15 mouse cellular contexts compared by ENCODE assay signal in the genomic region with DNA sequence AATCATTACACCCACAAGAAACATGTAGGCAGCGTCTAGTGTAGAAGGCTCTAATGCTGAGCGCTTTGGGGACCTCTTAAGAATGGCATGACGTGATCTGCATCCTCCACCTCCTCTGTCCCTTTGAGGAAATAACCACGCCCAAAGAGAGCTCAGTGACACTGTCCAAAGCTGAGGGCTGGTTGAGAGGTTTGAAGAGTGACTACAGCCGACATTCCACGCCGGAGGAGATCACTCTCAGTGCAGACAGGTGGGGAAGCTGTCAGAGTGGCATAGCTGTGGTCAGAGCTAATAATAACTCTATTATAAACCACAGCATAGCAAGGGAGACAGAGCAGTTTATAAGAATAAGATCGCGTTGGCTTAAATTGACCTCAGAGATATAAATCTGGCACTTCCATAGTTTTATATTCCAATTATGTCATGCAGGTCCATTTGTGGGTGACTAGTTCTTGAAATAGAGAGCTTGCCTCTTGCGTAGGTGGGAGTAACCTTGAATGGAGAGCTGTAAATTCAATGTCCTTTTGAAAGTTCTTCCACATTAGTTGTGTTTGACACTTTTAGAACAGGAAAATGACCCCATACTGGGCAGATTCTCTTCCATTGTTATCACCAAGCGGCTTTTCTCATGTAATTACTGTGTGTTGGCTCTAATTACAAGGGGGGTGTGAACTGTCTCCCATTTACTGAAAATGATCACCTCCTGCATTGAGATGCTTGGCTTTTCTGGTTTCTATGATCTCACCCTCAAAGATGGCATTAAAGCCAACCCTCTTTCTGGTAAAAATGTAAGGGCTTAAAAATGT.
DNase-seq lines count a peak whose midpoint lies in the region; ATAC-seq lines count a peak whose summit lies in the region.
"Had no signal": no experiment of that assay in that cellular context is flagged by ENCODE, and none has a peak within 500 bp of the region (broad histone marks: within the 10 kb centered on the region; RNA-seq: fewer than 3 reads in every experiment).

No protein-coding gene starts in this region.

- peak; percentile 76 for ATAC-seq in heart, embryonic 13.5 days (ENCODE audit: extremely low read depth, insufficient number of reproducible peaks, low FRiP score, low TSS enrichment)
- peak; percentile 55 for ATAC-seq in granulocyte monocyte progenitor cell, adult 5-6 weeks (replicated peaks; ENCODE audit: poor library complexity, severe bottlenecking)
- ATAC-seq in intestine, embryonic 16.5 days: no peak
- ATAC-seq: intestine, embryonic 15.5 days; midbrain, embryonic 13.5 days had no signal

- peaks cover 10% of the 10 kb centered on the region for H3K4me1 ChIP-seq in heart, embryonic 13.5 days
- H3K4me1 ChIP-seq in intestine, embryonic 16.5 days (ENCODE audit: control insufficient read depth, insufficient read depth, low read length): no peaks in the 10 kb centered on the region
- H3K4me1 ChIP-seq: intestine, embryonic 15.5 days; liver, embryonic 15.5 days; midbrain, embryonic 13.5 days; neural tube, embryonic 12.5 days had no signal

- H3K27me3 ChIP-seq in heart, embryonic 13.5 days (replicated peaks): no peaks in the 10 kb centered on the region
- H3K27me3 ChIP-seq in intestine, embryonic 16.5 days (replicated peaks; ENCODE audit: control insufficient read depth, insufficient read depth, low read length): no peaks in the 10 kb centered on the region
- H3K27me3 ChIP-seq: intestine, embryonic 15.5 days; liver, embryonic 15.5 days; midbrain, embryonic 13.5 days; neural tube, embryonic 12.5 days had no signal

- DNase-seq in heart, postnatal 14 days: no peak
- peak; percentile 13 for DNase-seq in A20 (ENCODE audit: low read depth, low spot score)
- DNase-seq in lung, postnatal 36 days: peak; percentile 19
- no peak for DNase-seq in cerebellum, adult 9-11 months
- no peak for DNase-seq in c-Kit-positive CD71-positive TER-119-positive erythroid progenitor cells, embryonic 14.5 days (ENCODE audit: low spot score)
- DNase-seq: adrenal gland, postnatal 36 days; embryo, embryonic 11 days; right cerebral cortex, adult 18-20 months had no signal

- no peak overlapping the region for H3K9ac ChIP-seq in heart, embryonic 13.5 days
- H3K9ac ChIP-seq in intestine, embryonic 16.5 days (ENCODE audit: low read depth, low read length): no peak overlapping the region
- H3K9ac ChIP-seq: intestine, embryonic 15.5 days; liver, embryonic 15.5 days; midbrain, embryonic 13.5 days; neural tube, embryonic 12.5 days had no signal

- H3K9me3 ChIP-seq in heart, embryonic 13.5 days: no peaks in the 10 kb centered on the region
- no peaks in the 10 kb centered on the region for H3K9me3 ChIP-seq in intestine, embryonic 16.5 days (ENCODE audit: control insufficient read depth, low read length)
- H3K9me3 ChIP-seq: intestine, embryonic 15.5 days; liver, embryonic 15.5 days; midbrain, embryonic 13.5 days; neural tube, embryonic 12.5 days had no signal

- no peaks in the 10 kb centered on the region for H3K36me3 ChIP-seq in heart, embryonic 13.5 days
- no peaks in the 10 kb centered on the region for H3K36me3 ChIP-seq in intestine, embryonic 16.5 days (ENCODE audit: control insufficient read depth, insufficient read depth, low read length)
- H3K36me3 ChIP-seq: intestine, embryonic 15.5 days; liver, embryonic 15.5 days; midbrain, embryonic 13.5 days; neural tube, embryonic 12.5 days had no signal

- WGBS in heart, embryonic 13.5 days: 38% methylated on average over 11 of the region's 11 CpGs
- 65% methylated on average over 11 of the region's 11 CpGs for WGBS in intestine, embryonic 16.5 days

- H3K27ac ChIP-seq in heart, embryonic 13.5 days (replicated peaks): peak overlapping the region; percentile 77
- no peak overlapping the region for H3K27ac ChIP-seq in intestine, embryonic 16.5 days (ENCODE audit: low read length)
- H3K27ac ChIP-seq: intestine, embryonic 15.5 days; liver, embryonic 15.5 days; midbrain, embryonic 13.5 days; neural tube, embryonic 12.5 days had no signal

- intact Hi-C loops in heart, postnatal 14 days (cut with DNase I): no loop called here

- no peak overlapping the region for H3K4me3 ChIP-seq in heart, embryonic 13.5 days
- no peak overlapping the region for H3K4me3 ChIP-seq in intestine, embryonic 16.5 days (ENCODE audit: low read length)
- H3K4me3 ChIP-seq: intestine, embryonic 15.5 days; liver, embryonic 15.5 days; midbrain, embryonic 13.5 days; neural tube, embryonic 12.5 days had no signal

- peak overlapping the region; percentile 48 for H3K4me2 ChIP-seq in heart, embryonic 13.5 days
- H3K4me2 ChIP-seq in intestine, embryonic 16.5 days (ENCODE audit: low read depth, low read length): no peak overlapping the region
- H3K4me2 ChIP-seq: intestine, embryonic 15.5 days; liver, embryonic 15.5 days; midbrain, embryonic 13.5 days; neural tube, embryonic 12.5 days had no signal

Comparison
In these comparisons a context has a peak if more than half of its experiments do, and no peak if none do; other contexts are left out.
1. DNase-seq: peak in A20 (single experiment) and lung, postnatal 36 days (single experiment); none in heart, postnatal 14 days (0 of 2), cerebellum, adult 9-11 months (single experiment) and c-Kit-positive CD71-positive TER-119-positive erythroid progenitor cells, embryonic 14.5 days (single experiment).